Mouse (Mus musculus): ENCODE measurements at regions not wholly inside any gene's neighbourhood (a gene's known extent, or its start where the extent isn't known, plus 50 kb on each side); places are given as distances from the start of the nearest gene placed in this dataset.
A peak's percentile ranks its signal among the peaks of the same experiment; 100 is the strongest.

GRCm38 (mm10) chr13:81852309-81852978, 69.6 kb downstream of the Cetn3 start:
- DNase-seq (ENCODE audit: low read depth, low spot score), result no peak

- no peak for DNase-seq (ENCODE audit: low read depth, low spot score)
These were observed 73.2 kb downstream of the Cetn3 start for GRCm38 (mm10) chr13:81856072-81856471.

GRCm38 (mm10) chr13:81860683-81861082, 77.8 kb downstream of the Cetn3 start:
- DNase-seq (ENCODE audit: low read depth, low spot score), result no peak

- no peak for DNase-seq (ENCODE audit: low read depth, low spot score)
These were observed 79.2 kb downstream of the Cetn3 start for GRCm38 (mm10) chr13:81861886-81862600.

- DNase-seq (ENCODE audit: low read depth, low spot score), result no peak
These were observed 88.3 kb downstream of the Cetn3 start for GRCm38 (mm10) chr13:81871226-81871625.

DNA sequence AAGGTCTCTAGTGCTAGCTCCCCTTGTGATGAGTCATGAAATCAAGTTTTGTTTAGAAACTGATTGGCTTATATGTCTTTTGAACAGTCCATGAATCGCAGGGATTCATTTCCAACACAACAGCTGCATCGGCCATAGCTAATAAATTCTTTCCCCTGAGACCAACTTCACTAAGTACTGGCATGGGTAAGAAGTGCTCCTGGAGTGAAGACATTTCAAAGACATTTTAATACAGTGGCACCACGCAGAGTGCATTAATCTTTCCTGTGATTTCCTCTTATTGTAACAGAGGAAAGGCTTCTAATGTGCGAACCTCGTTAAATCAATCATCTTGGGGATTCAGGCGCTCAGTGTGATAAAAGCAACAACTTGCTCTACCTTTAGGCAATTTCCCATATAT, 103.0 kb downstream of the Cetn3 start:
- no peak for DNase-seq (ENCODE audit: low read depth, low spot score)

DNA sequence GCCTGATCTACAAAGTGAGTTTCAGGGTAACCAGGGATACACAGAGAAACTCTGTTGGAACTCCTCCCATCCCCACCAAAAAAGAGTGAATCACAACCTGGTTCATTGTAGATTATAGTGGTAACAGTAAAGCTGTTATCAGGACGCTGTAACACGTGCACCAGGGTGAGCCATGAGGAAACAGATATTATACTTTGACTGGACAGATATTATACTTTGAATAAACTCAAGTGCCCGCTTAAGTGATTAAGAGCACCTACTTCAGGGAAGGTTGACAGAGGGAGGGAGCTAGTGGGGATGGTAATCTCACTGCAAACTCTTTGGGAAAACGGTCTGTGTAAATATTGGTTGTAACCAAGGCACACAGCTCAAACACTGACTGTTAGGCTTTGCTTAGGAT, 147.4 kb downstream of the Cetn3 start:
- no peak for DNase-seq (ENCODE audit: low read depth, low spot score)

GRCm38 (mm10) chr13:81931199-81931598, 148.3 kb downstream of the Cetn3 start:
- no peak for DNase-seq (ENCODE audit: low read depth, low spot score)

- DNase-seq (ENCODE audit: low read depth, low spot score), result no peak
These were observed 154.2 kb downstream of the Cetn3 start for GRCm38 (mm10) chr13:81937061-81937460.

GRCm38 (mm10) chr13:81944047-81944446, 161.2 kb downstream of the Cetn3 start:
- DNase-seq (ENCODE audit: low read depth, low spot score), result peak; percentile 71

GRCm38 (mm10) chr13:81944469-81944868, 161.6 kb downstream of the Cetn3 start:
- no peak for DNase-seq (ENCODE audit: low read depth, low spot score)

- DNase-seq (ENCODE audit: low read depth, low spot score), result no peak
These were observed 162.9 kb downstream of the Cetn3 start for GRCm38 (mm10) chr13:81945741-81946140.

DNA sequence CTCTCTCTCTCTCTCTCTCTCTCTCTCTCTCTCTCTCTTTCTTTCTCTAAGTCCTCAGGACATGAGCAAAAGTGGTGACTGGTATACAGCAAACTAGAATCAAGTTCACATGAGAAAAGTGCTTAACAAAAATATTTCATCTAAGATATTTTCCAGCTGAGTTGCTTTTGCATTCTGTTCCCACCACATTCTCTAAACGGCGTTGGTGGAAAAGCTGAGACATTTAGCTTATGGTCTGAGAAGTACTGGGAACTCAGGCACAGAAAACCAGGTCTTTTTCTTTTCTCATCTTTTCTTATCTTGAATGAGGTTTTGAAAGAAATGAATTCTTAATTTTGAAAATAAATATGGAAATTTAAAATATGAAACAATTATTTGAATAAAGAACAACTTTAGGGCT, 182.6 kb downstream of the Cetn3 start:
- DNase-seq (ENCODE audit: low read depth, low spot score), result no peak

- no peak for DNase-seq (ENCODE audit: low read depth, low spot score)
These were observed 193.0 kb downstream of the Cetn3 start for GRCm38 (mm10) chr13:81975878-81976277.

- DNase-seq (ENCODE audit: low read depth, low spot score), result no peak
These were observed 195.1 kb downstream of the Cetn3 start for GRCm38 (mm10) chr13:81978003-81978402.

GRCm38 (mm10) chr13:81979289-81979688, 196.4 kb downstream of the Cetn3 start:
- no peak for DNase-seq (ENCODE audit: low read depth, low spot score)

DNA sequence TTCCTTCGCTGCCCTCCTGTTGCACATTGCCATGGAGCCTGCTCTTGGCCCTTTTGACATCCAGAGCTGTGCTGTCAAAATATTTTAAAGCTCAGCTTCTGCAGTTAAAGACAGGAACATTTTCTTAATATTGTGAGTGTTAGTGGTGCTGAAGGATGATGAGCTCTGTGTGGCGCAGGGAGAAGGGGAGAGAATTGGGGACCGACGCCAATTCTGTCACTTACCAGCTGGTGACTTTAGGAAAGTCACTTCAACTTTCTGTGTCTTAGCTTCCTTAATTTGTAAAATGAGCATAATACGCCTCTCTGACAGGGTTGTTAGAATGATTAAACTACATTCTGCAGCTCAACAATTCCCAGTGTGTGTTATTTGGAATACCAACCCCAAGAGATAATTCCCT, 197.2 kb downstream of the Cetn3 start:
- DNase-seq (ENCODE audit: low read depth, low spot score), result no peak

- DNase-seq (ENCODE audit: low read depth, low spot score), result no peak
These were observed 199.6 kb downstream of the Cetn3 start for GRCm38 (mm10) chr13:81982491-81982890.

DNA sequence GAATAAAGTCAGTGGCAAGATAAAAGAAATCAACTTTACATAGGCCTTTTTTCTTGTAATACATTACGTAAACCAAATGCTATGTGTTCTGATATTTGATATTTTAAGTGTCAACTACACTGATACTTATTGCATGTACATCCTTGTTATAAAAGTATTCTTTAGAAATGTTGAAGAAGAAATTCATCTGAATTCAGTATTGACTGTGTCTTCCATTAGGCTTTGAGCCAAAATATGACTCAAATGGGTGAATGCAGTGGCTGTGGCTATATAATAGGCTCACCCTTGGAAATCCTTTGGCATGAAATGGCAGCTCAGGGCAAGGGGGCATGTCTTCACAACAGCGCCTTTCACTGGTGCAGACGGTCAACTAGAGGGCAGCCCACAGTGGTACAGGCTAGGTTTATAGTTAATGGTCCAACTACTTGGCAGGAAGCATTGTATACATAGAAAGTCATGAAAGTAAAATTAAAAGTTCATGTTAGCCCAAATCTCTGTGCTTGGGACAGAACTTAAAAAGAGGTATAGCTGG, 217.9 kb downstream of the Cetn3 start:
- DNase-seq (ENCODE audit: low read depth, low spot score), result no peak

DNA sequence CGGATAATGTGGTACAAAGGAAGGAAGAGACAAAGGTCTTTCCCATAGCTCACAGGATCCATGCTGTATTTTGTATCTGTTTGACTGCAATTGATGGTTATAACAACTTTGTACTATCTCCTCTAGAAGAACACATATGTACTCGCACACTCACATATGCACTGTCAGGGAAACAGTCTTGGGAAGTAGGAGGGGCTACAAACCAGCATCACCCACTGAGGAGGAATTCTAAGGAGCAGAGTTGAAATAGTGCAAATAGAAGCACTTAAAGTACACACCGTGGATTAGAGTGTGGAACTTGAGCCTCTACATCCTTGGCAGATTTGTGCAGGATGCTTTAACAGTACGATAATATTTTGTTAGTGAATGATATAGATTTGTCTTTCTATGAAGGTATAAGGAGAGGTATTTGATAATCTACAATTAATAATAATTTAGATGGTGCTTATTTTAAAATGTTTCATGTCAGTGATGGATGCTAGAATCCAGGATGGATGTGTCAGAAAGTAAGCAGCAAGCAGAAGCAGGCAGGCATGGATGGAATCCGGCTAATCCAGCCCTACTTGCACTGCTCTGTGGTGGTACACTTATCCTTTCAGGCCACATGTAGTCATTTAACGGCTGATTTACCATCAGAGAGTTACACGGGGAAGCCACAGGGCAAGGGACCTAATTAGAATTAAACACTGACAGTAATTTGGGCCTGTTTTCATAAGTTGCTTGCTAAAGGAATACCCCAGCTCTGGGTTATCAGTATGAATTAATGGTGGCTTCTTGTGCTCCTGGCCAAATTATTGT, 223.3 kb downstream of the Cetn3 start:
- DNase-seq (ENCODE audit: low read depth, low spot score), result no peak

GRCm38 (mm10) chr13:82007222-82007621, 224.3 kb downstream of the Cetn3 start:
- no peak for DNase-seq (ENCODE audit: low read depth, low spot score)

- DNase-seq (ENCODE audit: low read depth, low spot score), result no peak
These were observed 256.7 kb downstream of the Cetn3 start for GRCm38 (mm10) chr13:82039623-82040022.
